Comparison of ENCODE assay signal across 9 mouse cellular contexts in genomic region chr12:8497314-8497706, GRCm38 (mm10). TPM values are rescaled to one million over a fixed set of nuclear protein-coding genes. Genes with fewer than 3 reads are reported as not detected.
DNase-seq lines count a peak whose midpoint lies in the region; ATAC-seq lines count a peak whose summit lies in the region.
"Had no signal": no experiment of that assay in that cellular context is flagged by ENCODE, and none has a peak within 500 bp of the region (broad histone marks: within the 10 kb centered on the region; RNA-seq: fewer than 3 reads in every experiment).

No protein-coding gene starts in this region.

- no peak for DNase-seq in kidney, adult 9 months
- no peak for DNase-seq in embryonic facial prominence, embryonic 10.5 days (ENCODE audit: low spot score)
- no peak for DNase-seq in ovary, adult 18-20 months (ENCODE audit: low spot score)
- DNase-seq in adrenal gland, adult 8-10 months: no peak
- DNase-seq in yolk sac, embryonic 10.5 days (ENCODE audit: low spot score): no peak
- DNase-seq: gastrocnemius, postnatal 36 days had no signal

- H3K4me3 ChIP-seq in kidney, embryonic 14.5 days (ENCODE audit: low read length): peak overlapping the region; percentile 86; the same call in 1 of the 2 replicates
- H3K4me3 ChIP-seq in embryonic facial prominence, embryonic 10.5 days: peak overlapping the region; percentile 75
- peak overlapping the region; percentile 93; the same call in 1 of the 2 replicates for H3K4me3 ChIP-seq in hindbrain, embryonic 12.5 days
- peak overlapping the region; percentile 87 for H3K4me3 ChIP-seq in midbrain, embryonic 12.5 days

- WGBS in kidney, embryonic 14.5 days: 12% methylated on average over 2 of the region's 2 CpGs
- WGBS in embryonic facial prominence, embryonic 10.5 days: 21% methylated on average over 2 of the region's 2 CpGs
- 29% methylated on average over 2 of the region's 2 CpGs for WGBS in hindbrain, embryonic 12.5 days
- WGBS in midbrain, embryonic 12.5 days: 23% methylated on average over 2 of the region's 2 CpGs

- no peaks in the 10 kb centered on the region for H3K9me3 ChIP-seq in kidney, embryonic 14.5 days (ENCODE audit: control insufficient read depth, low read length)
- no peaks in the 10 kb centered on the region for H3K9me3 ChIP-seq in embryonic facial prominence, embryonic 10.5 days
- no peaks in the 10 kb centered on the region for H3K9me3 ChIP-seq in hindbrain, embryonic 12.5 days (replicated peaks)
- no peaks in the 10 kb centered on the region for H3K9me3 ChIP-seq in midbrain, embryonic 12.5 days

- H3K4me2 ChIP-seq in kidney, embryonic 14.5 days (replicated peaks; ENCODE audit: low read depth, low read length): peak overlapping the region; percentile 94
- H3K4me2 ChIP-seq in hindbrain, embryonic 12.5 days (replicated peaks): peak overlapping the region; percentile 82
- peak overlapping the region; percentile 74 for H3K4me2 ChIP-seq in midbrain, embryonic 12.5 days (replicated peaks)

- H3K9ac ChIP-seq in kidney, embryonic 14.5 days (ENCODE audit: low read depth, low read length): no peak overlapping the region
- H3K9ac ChIP-seq in hindbrain, embryonic 12.5 days: peak overlapping the region; percentile 99; the same call in 1 of the 2 replicates
- no peak overlapping the region for H3K9ac ChIP-seq in midbrain, embryonic 12.5 days (replicated peaks)

- H3K4me1 ChIP-seq in kidney, embryonic 14.5 days (ENCODE audit: control insufficient read depth, insufficient read depth, low read length): peaks cover 26% of the 10 kb centered on the region
- peaks cover 48% of the 10 kb centered on the region for H3K4me1 ChIP-seq in embryonic facial prominence, embryonic 10.5 days
- peaks cover 30% of the 10 kb centered on the region for H3K4me1 ChIP-seq in hindbrain, embryonic 12.5 days
- H3K4me1 ChIP-seq in midbrain, embryonic 12.5 days: peaks cover 39% of the 10 kb centered on the region

- no peak for ATAC-seq in kidney, embryonic 14.5 days (ENCODE audit: low FRiP score, low TSS enrichment)
- ATAC-seq in hindbrain, embryonic 12.5 days (ENCODE audit: low FRiP score): no peak
- no peak for ATAC-seq in midbrain, embryonic 12.5 days (ENCODE audit: low FRiP score, low read depth)

- H3K27ac ChIP-seq in kidney, embryonic 14.5 days (ENCODE audit: low read depth, low read length): no peak overlapping the region
- H3K27ac ChIP-seq in embryonic facial prominence, embryonic 10.5 days (replicated peaks): no peak overlapping the region
- H3K27ac ChIP-seq in hindbrain, embryonic 12.5 days: no peak overlapping the region
- H3K27ac ChIP-seq in midbrain, embryonic 12.5 days (replicated peaks): no peak overlapping the region

- H3K27me3 ChIP-seq in kidney, embryonic 14.5 days (ENCODE audit: control insufficient read depth, insufficient read depth, low read length): no peaks in the 10 kb centered on the region
- no peaks in the 10 kb centered on the region for H3K27me3 ChIP-seq in embryonic facial prominence, embryonic 10.5 days (replicated peaks; ENCODE audit: low read depth, poor library complexity, severe bottlenecking)
- H3K27me3 ChIP-seq in hindbrain, embryonic 12.5 days: no peaks in the 10 kb centered on the region
- no peaks in the 10 kb centered on the region for H3K27me3 ChIP-seq in midbrain, embryonic 12.5 days

- H3K36me3 ChIP-seq in kidney, embryonic 14.5 days (ENCODE audit: control insufficient read depth, insufficient read depth, low read length): no peaks in the 10 kb centered on the region
- no peaks in the 10 kb centered on the region for H3K36me3 ChIP-seq in embryonic facial prominence, embryonic 10.5 days (replicated peaks)
- no peaks in the 10 kb centered on the region for H3K36me3 ChIP-seq in hindbrain, embryonic 12.5 days
- H3K36me3 ChIP-seq in midbrain, embryonic 12.5 days: no peaks in the 10 kb centered on the region

RNA-seq across cellular contexts. Expression of gene Rhob, which starts 2.5 kb away (rescaled TPM):
- polyA plus RNA-seq in kidney, embryonic 14.5 days (2014; fragmentation: Nextera tagmentation; extraction: Ambion mirVana): 38.3 and 43.6 TPM in 2 replicates
- polyA plus RNA-seq in embryonic facial prominence, embryonic 10.5 days (2016; fragmentation: Nextera tagmentation; extraction: Ambion mirVana): 24.8 and 26.4 TPM in 2 replicates
- polyA plus RNA-seq in hindbrain, embryonic 12.5 days (2016; fragmentation: Nextera tagmentation; extraction: Ambion mirVana): 75.4 and 78.3 TPM in 2 replicates
- 65.2 and 72.0 TPM in 2 replicates for polyA plus RNA-seq in midbrain, embryonic 12.5 days (2016; fragmentation: Nextera tagmentation; extraction: Ambion mirVana)
- 100 to 1,000 TPM; 196 to 244 (median 223) TPM for total RNA-seq in adrenal gland, adult 8-10 months (2022)
